Mouse (Mus musculus) erythroblast, embryonic 14.5 days (primary cell): ENCODE measurements around the gene Ppara.

ENCODE experiments used
- GATA1 ChIP-seq: IDR thresholded peaks from 2 replicates; pipeline ENCODE4 v1.6.1; 2012; ENCODE audit warnings: low read length, inconsistent platforms, mixed read lengths
- TAL1 ChIP-seq: IDR thresholded peaks from 3 replicates; pipeline ENCODE4 v1.6.1; 2012; ENCODE audit warnings: low read length, inconsistent platforms, mixed read lengths

DNA sequence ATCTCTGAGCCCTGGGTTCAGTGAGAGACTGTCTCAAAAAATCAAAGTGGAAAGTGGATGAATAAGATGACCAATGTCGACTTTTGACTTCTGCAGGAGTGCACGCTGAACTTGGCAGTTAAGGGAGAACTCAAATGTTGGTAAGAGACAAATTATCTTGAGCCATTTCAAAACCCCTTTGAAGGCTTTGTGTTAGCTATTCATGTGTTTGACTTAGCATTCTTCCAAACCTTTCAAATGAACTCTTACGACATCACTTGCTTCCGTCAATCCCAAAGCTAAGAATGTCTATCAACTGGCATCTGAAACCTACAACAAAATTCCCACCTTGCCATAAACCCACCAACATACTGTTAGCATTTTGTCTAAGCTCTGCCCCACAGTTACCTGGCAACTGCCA, 93.3 kb downstream of the Ppara start:
- TF ChIP-seq TAL1 (no peak), GATA1 (no peak)
